Mouse (Mus musculus): Measurements from ENCODE around the gene Rap1gds1. TPM values are rescaled to one million over a fixed set of nuclear protein-coding genes. Genes with fewer than 3 reads are reported as not detected.
A peak's percentile ranks its signal among the peaks of the same experiment; 100 is the strongest.

Rap1gds1 gene
- polyA plus RNA-seq, 1 experiment from 2014 or later: 82.1 TPM

DNA sequence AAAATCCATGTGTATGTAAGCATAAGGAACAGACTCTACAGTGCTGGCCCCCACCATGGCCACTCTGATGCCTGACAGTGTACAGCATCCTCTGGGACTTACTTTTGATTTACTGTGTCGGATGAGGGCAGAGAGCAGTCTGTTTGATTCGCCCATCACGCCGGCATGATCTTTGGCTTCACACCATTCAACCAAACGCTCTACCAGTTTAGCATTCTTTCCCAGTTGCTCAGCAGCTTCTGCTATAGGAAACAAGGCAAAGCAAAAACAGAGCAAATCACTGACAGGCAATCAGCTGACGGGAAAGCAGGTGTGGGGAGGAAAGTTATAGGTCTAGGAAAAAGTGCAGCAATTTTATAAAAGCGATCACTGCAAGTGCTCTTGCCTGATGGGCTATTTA lies 119.8 kb downstream of the Rap1gds1 start:
- POLR2A ChIA-PET: interaction anchor here (0.7 kb wide), 1 partner anchor 109 kb away, joined by 3 read pairs; no protein-coding TSS in a partner anchor
- in situ Hi-C loops (cut with MboI; ENCODE audit: low pct_unique_long_range_greater_than_20kb): no loop called here
- ATAC-seq (peak; percentile 62), DNase-seq (ENCODE audit: low read depth, low spot score) (peak; percentile 50)
- H3K27me3 ChIP-seq: no peaks in the 10 kb centered on the region
- CTCF ChIA-PET: interaction anchor here (2.7 kb wide), 1 partner anchor 12 kb away, joined by 11 read pairs; no protein-coding TSS in a partner anchor
- TF ChIP-seq CTCF (IDR thresholded peaks at IDR 0.05): no peak

DNA sequence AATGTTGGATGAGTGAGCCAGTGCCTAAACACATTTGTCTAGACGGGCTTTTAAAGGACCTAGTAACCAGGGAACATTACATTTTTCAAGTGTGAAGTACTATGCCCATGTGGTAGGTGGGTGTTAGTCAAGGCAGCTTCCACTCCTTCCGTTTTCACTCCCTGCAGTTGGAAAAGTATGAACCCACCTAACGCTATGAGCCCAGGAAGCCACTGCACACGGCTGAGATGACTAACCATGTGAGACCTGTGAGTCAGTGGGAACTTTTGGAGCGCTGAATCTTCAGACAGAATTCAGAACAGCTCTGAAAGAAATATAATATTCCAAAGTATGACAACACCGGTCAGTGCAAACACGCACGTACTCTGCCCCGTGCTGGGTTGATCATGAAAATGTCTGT lies 125.9 kb downstream of the Rap1gds1 start:
- ChIA-PET CTCF (interaction anchor here (1.2 kb wide), 1 partner anchor 18 kb away, joined by 4 read pairs; no protein-coding TSS in a partner anchor), POLR2A (no interaction called here)
- DNase-seq (ENCODE audit: low read depth, low spot score): peak; percentile 64
- no peak for TF ChIP-seq CTCF (IDR thresholded peaks at IDR 0.05)
- no peaks in the 10 kb centered on the region for H3K27me3 ChIP-seq
- in situ Hi-C loops (cut with MboI; ENCODE audit: low pct_unique_long_range_greater_than_20kb): no loop called here
- ATAC-seq: peak; percentile 60

DNA sequence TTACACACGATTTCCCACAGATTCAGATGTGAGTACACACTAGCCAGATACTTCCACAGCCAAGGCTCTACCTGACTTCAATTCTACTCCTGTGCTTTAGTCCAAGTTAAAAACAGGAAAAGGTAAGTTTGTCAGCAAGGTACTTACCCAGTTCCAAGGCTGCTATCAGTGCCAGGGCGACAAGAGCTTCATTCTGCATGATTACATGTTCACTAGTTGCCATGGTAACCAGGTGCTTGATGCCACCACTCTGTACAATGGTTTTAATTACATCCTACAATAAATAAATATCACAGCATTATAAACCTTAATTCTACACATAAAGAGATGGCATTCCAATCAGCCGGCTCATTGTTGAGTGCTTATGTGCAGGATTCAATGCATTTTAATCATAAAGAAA lies 129.5 kb downstream of the Rap1gds1 start:
- TF ChIP-seq CTCF (IDR thresholded peaks at IDR 0.05): no peak
- CTCF ChIA-PET: no interaction called here

DNA sequence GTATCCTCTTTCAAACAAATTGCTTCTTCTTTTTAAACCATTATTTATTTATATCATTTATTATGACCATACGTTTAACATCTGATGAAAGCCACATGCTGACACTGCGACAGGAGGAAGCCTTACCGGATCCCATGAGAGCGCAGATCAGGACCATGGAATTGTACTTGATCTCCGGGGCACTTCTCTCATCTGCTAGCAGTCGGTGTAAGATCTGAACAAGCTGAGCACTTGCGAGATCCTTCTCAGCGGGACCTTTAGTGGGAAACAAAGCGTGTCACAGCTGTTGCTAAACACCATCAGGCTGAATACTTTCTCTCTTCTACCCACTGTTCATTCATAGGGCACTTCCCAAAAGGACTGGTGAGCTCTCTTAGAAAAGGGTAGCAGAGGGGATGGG lies 133.4 kb downstream of the Rap1gds1 start:
- TF ChIP-seq CTCF (IDR thresholded peaks at IDR 0.05): no peak
- ChIA-PET POLR2A (interaction anchor here (0.6 to 1.2 kb wide), 3 partner anchors 9 to 17 kb away, joined by 3 read pairs; no protein-coding TSS in a partner anchor), CTCF (interaction anchor here (0.6 to 1.5 kb wide), 8 partner anchors 8 to 298 kb away, joined by 3 to 4 read pairs (median 3); no protein-coding TSS in a partner anchor)
- no peak for ATAC-seq
- no peak for DNase-seq (ENCODE audit: low read depth, low spot score)
- no peaks in the 10 kb centered on the region for H3K27me3 ChIP-seq
- in situ Hi-C loops (cut with MboI; ENCODE audit: low pct_unique_long_range_greater_than_20kb): no loop called here

More for the DNA sequence above, 129.5 kb downstream of the Rap1gds1 start:
- DNase-seq (ENCODE audit: low read depth, low spot score) (no peak), ATAC-seq (no peak)
- in situ Hi-C loops (cut with MboI; ENCODE audit: low pct_unique_long_range_greater_than_20kb): no loop called here
- POLR2A ChIA-PET: no interaction called here
- no peaks in the 10 kb centered on the region for H3K27me3 ChIP-seq

DNA sequence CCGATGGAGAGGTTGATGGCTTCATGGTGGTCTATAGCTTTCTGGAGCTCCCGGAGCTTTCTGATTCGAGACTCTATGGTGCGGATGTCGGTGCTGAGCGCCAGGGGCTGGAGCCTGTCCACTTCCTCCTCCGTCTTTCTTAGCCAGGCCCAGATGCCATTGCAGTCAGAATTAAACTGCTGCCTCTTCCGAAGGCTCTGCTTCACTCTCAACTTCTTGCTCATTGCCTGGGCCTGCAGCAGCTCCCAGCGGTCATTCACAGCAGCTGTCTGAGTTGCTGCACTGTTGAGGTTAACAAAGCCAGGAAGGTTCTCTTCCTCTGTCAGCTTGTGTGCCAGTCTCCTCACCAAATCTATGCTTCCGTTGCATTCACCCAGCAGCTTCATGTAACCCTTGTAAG lies 137.8 kb downstream of the Rap1gds1 start:
- ATAC-seq (no peak), DNase-seq (ENCODE audit: low read depth, low spot score) (no peak)
- ChIA-PET CTCF (interaction anchor here (1.0 to 1.8 kb wide), 2 partner anchors 15 to 195 kb away, joined by 3 to 6 read pairs; partner anchors contain the start of gene Tspan5), POLR2A (interaction anchor here (0.6 kb wide), 1 partner anchor 22 kb away, joined by 4 read pairs; no protein-coding TSS in a partner anchor)
- H3K27me3 ChIP-seq: no peaks in the 10 kb centered on the region
- no peak for TF ChIP-seq CTCF (IDR thresholded peaks at IDR 0.05)
- in situ Hi-C loops (cut with MboI; ENCODE audit: low pct_unique_long_range_greater_than_20kb): no loop called here

DNA sequence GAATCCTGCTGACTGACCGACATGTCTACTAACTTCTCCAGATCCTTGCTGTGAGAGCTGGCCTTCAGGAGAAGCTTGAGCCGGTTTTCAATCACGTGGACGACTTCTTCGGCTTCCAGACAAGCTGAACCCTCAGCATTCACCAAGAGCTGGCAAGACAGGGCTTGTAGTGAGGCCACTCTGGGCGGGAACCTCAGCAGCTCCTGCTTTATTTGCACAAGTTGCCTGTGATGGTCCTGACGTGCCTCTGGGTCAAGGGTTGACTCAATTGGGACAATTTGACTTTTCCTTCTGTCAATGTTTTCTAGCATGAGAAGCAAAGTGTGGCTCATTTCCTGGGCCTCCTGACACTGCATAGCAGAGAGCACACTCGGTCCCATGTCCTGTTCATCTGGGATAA lies 138.2 kb downstream of the Rap1gds1 start:
- CTCF ChIA-PET: interaction anchor here (0.7 to 1.8 kb wide), 2 partner anchors 15 to 200 kb away, joined by 3 to 6 read pairs; no protein-coding TSS in a partner anchor
- ATAC-seq (no peak), DNase-seq (ENCODE audit: low read depth, low spot score) (no peak)
- TF ChIP-seq CTCF (IDR thresholded peaks at IDR 0.05): no peak
- in situ Hi-C loops (cut with MboI; ENCODE audit: low pct_unique_long_range_greater_than_20kb): no loop called here
- no peaks in the 10 kb centered on the region for H3K27me3 ChIP-seq
- POLR2A ChIA-PET: interaction anchor here (0.6 kb wide), 2 partner anchors 11 to 23 kb away, joined by 4 read pairs; no protein-coding TSS in a partner anchor

DNA sequence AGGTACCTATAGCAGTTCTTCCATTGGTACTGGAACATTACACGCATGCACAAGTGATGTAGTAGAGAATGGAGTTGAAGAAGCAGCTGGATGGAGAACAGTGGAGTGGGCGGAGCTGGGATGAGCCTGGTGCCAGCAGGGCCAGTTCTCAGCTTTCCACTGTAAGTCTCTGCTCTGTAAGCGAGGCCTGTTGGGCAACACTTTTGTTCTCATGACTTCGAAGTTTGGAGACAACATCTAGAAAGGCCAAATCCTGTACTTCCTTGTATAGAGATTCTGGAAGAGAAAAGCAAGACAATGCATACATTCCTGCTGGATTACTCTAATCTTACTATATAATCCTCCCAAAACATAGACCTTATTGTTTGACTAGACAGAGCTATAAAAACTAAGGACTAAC lies 147.6 kb downstream of the Rap1gds1 start:
- POLR2A ChIA-PET: no interaction called here

DNA sequence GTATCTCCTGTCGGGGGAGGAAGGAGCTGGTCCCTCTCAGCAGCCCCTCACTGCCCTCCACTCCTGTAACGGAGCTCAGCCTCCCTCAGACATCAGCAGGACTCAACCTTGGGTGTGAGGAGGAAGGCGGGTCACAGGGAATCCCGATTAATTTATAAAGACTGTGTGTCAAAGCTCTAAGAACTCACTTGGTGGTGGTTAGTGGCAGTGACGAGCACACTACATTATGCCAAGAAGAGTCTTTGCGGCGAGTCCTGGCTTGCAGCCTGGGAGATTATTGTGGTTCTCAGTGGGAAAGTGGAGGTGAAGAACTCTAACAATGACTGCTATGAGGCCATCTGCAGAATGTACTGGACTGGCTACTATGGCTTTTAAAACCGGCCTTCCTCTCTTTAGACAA lies 148.8 kb downstream of the Rap1gds1 start:
- ChIA-PET CTCF (interaction anchor here (1.0 to 2.1 kb wide), 3 partner anchors 14 to 26 kb away, joined by 3 to 7 read pairs (median 5); no protein-coding TSS in a partner anchor), POLR2A (no interaction called here)
- H3K27me3 ChIP-seq: no peaks in the 10 kb centered on the region
- ATAC-seq (no peak), DNase-seq (ENCODE audit: low read depth, low spot score) (no peak)
- TF ChIP-seq CTCF (IDR thresholded peaks at IDR 0.05): no peak
- in situ Hi-C loops (cut with MboI; ENCODE audit: low pct_unique_long_range_greater_than_20kb): no loop called here

More for the DNA sequence above, 147.6 kb downstream of the Rap1gds1 start:
- CTCF ChIA-PET: interaction anchor here (1.2 to 1.9 kb wide), 3 partner anchors 8 to 12 kb away, joined by 5 to 9 read pairs (median 7); no protein-coding TSS in a partner anchor
- H3K27me3 ChIP-seq: no peaks in the 10 kb centered on the region
- TF ChIP-seq CTCF (IDR thresholded peaks at IDR 0.05): no peak
- no peak for ATAC-seq
- in situ Hi-C loops (cut with MboI; ENCODE audit: low pct_unique_long_range_greater_than_20kb): no loop called here
- DNase-seq (ENCODE audit: low read depth, low spot score): no peak

DNA sequence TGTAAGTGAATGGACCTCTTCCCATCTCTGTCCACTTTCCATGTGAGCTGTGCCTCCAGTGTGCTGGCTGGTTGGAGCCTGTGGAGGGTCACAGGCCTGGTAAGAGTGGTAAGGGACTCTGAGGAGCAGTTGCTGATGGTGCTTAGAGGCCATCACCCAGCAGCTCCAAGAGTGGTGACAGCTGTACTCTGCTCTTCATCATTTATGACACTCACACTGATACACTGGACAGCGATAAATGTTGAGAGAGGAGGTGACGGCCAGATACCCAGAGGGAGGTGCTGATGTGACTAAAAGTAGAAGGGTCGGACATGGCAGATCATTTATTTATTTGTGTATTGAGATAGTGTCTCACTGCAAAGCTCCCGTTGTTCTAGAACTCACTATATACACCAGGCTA lies 156.8 kb downstream of the Rap1gds1 start:
- ATAC-seq (no peak), DNase-seq (ENCODE audit: low read depth, low spot score) (no peak)
- no peaks in the 10 kb centered on the region for H3K27me3 ChIP-seq
- TF ChIP-seq CTCF (IDR thresholded peaks at IDR 0.05): no peak
- ChIA-PET CTCF (no interaction called here), POLR2A (no interaction called here)
- in situ Hi-C loops (cut with MboI; ENCODE audit: low pct_unique_long_range_greater_than_20kb): loop anchor here (5.0 kb wide), 1 partner anchor 274 kb away; no protein-coding TSS in a partner anchor

DNA sequence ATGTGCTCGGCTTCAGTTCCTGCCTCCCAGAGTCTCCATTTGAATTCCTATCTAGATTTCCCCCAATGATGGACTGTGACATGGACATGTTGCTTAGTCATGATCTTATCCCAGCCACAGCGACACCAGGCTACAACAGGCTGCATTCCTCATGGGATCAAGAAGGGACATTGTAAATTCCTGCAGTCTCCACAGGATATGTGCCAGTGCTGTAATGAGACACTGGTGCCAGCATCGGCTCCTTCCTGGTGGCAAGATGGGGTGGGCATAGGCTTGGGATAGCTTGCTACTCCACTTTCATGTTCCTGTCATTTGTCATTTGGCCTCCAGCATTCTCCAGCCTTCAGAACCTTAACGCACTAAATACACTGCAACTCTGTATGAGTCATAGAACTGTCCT lies 158.0 kb downstream of the Rap1gds1 start:
- TF ChIP-seq CTCF (IDR thresholded peaks at IDR 0.05): peak; percentile 28
- POLR2A ChIA-PET: interaction anchor here (0.6 kb wide), 1 partner anchor 82 kb away, joined by 3 read pairs; no protein-coding TSS in a partner anchor
- DNase-seq (ENCODE audit: low read depth, low spot score) (peak; percentile 37), ATAC-seq (peak; percentile 88)
- CTCF ChIA-PET: interaction anchor here (1.3 to 2.2 kb wide), 4 partner anchors 10 to 158 kb away, joined by 3 to 9 read pairs (median 4); no protein-coding TSS in a partner anchor
- in situ Hi-C loops (cut with MboI; ENCODE audit: low pct_unique_long_range_greater_than_20kb): loop anchor here (5.0 kb wide), 1 partner anchor 275 kb away; no protein-coding TSS in a partner anchor
- H3K27me3 ChIP-seq: no peaks in the 10 kb centered on the region

DNA sequence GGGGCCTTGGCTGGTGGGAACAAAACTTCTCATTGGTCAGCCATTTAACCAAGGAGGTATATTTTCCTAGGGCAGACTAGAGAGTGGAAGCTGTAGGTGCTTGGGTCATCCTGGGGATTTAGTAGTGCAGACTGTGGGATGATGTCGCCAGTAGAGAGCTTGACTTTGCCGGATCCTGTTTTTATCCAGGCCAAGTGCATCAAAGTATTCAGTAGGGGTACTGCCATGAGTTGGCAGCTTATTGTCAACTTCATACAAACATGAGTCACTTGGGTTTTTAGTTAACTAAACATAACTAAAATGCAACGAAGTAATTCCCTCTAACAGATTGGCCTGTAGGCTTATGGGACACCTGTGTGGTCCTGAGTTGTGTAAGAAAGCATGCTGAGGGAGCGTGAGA lies 158.4 kb downstream of the Rap1gds1 start:
- ChIA-PET CTCF (interaction anchor here (1.2 to 2.2 kb wide), 6 partner anchors 10 to 271 kb away, joined by 3 to 9 read pairs (median 4); no protein-coding TSS in a partner anchor), POLR2A (interaction anchor here (0.6 to 1.1 kb wide), 2 partner anchors 110 to 149 kb away, joined by 3 read pairs; no protein-coding TSS in a partner anchor)
- in situ Hi-C loops (cut with MboI; ENCODE audit: low pct_unique_long_range_greater_than_20kb): loop anchor here (5.0 kb wide), 1 partner anchor 276 kb away; no protein-coding TSS in a partner anchor
- H3K27me3 ChIP-seq: no peaks in the 10 kb centered on the region
- DNase-seq (ENCODE audit: low read depth, low spot score): peak; percentile 95
- ATAC-seq: peak; percentile 80
- no peak for TF ChIP-seq CTCF (IDR thresholded peaks at IDR 0.05)
